Mouse (Mus musculus) leukemia stem cell, adult 10-12 weeks (primary cell): Measurements from ENCODE around the gene Ppara. TPM values are rescaled to one million over a fixed set of nuclear protein-coding genes. Genes with fewer than 3 reads are reported as not detected.

Experiments used
- polyA plus RNA-seq: library from polyadenylated mRNA; stranded (reverse); fragments of >175 nt; gene quantifications from 2 replicates; pipeline ENCODE4 v1.2.3, GENCODE M21; 2012; ENCODE audit warnings: low replicate concordance

The Ppara gene
- polyA plus RNA-seq: not detected in 2 replicates

DNA sequence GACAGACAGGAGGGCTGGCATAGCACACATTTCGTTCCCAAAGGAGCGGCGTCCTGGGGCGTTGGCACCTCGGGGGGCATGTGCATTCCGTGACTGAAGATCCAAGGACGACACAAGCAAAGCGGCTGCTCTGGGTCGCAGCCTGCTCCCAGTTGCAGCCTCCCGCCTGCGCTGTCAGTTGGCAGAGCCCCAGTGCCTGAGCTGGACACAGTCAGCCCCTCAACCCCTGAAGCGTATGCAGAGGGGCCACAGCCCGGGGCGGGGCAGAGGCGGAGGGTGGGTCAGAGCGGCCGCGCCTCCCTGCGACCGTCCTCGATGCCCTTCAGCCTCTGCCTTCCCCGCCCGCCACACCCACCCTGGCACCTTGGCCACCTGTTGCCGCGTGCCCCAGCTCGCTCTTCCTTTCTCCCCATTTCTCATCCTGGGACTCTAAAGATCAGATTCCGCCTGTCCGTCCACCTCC, at the start of gene Ppara:
Gene Ppara (plus strand): TSS at position 413 of the 463 bp plus-strand sequence.

GRCm38 (mm10) chr15:85811535-85812277, 76.9 kb downstream of the Ppara start, which contains the start of gene Cdpf1:
Gene Cdpf1 (minus strand): TSS chr15:85811697.

GRCm38 (mm10) chr15:85821203-85822010, 86.6 kb downstream of the Ppara start, which contains the start of gene Pkdrej:
Gene Pkdrej (minus strand): TSS chr15:85821734.

GRCm38 (mm10) chr15:85831954-85832590, 97.3 kb downstream of the Ppara start, which contains the start of gene Ttc38:
Gene Ttc38 (plus strand): TSS chr15:85832306.

Other genes starting within 250 kb of the Ppara start
- not detected in 2 replicates for gene 7530416G11Rik, start 231.8 kb upstream of the Ppara start, polyA plus RNA-seq
- not detected in 2 replicates for gene Wnt7b, start 152.5 kb upstream of the Ppara start, polyA plus RNA-seq
- 10.1 and 21.8 TPM in 2 replicates for gene Cdpf1, start 76.7 kb downstream of the Ppara start, polyA plus RNA-seq
- 0.02 TPM in 1 of 2 replicates, not detected in the other for gene Pkdrej, start 86.8 kb downstream of the Ppara start, polyA plus RNA-seq
- gene Ttc38, start 97.3 kb downstream of the Ppara start, polyA plus RNA-seq: 1.4 and 3.0 TPM in 2 replicates
- gene Gtse1, start 124.8 kb downstream of the Ppara start, polyA plus RNA-seq: 73.5 and 114 TPM in 2 replicates
- gene Trmu, start 144.3 kb downstream of the Ppara start, polyA plus RNA-seq: 22.3 and 23.3 TPM in 2 replicates